Mouse (Mus musculus) C2C12 (cell line): Measurements from ENCODE around the gene AA986860.

ENCODE experiments used
- CEBPB ChIP-seq: IDR thresholded peaks from one replicate; pipeline ENCODE4 v1.6.1; 2011; ENCODE audit warnings: low read depth, mild to moderate bottlenecking, control low read depth, moderate library complexity
- CTCF ChIP-seq: IDR thresholded peaks from one replicate; pipeline ENCODE4 v1.5.1; 2011; ENCODE audit not compliant: control insufficient read depth, insufficient read depth, insufficient read length
- FOSL1 ChIP-seq: IDR thresholded peaks from one replicate; pipeline ENCODE4 v1.8.0; 2011; ENCODE audit warnings: mild to moderate bottlenecking, low read length; ENCODE audit not compliant: poor library complexity, insufficient read depth, severe bottlenecking
- MAX ChIP-seq: IDR thresholded peaks from one replicate; pipeline ENCODE4 v1.6.1; 2011; ENCODE audit warnings: mild to moderate bottlenecking, control low read depth
- MYOD1 ChIP-seq: IDR thresholded peaks from one replicate; pipeline ENCODE4 v1.6.1; 2011; ENCODE audit warnings: low read depth; ENCODE audit not compliant: control insufficient read depth, insufficient read length
- MYOG ChIP-seq: IDR thresholded peaks from one replicate; pipeline ENCODE4 v1.6.1; 2011; ENCODE audit not compliant: control insufficient read depth, insufficient read length; ENCODE audit errors: extremely low read depth
- USF1 ChIP-seq: IDR thresholded peaks from one replicate; pipeline ENCODE4 v1.6.1; 2011; ENCODE audit warnings: low read depth, mild to moderate bottlenecking, control low read depth, moderate library complexity

DNA sequence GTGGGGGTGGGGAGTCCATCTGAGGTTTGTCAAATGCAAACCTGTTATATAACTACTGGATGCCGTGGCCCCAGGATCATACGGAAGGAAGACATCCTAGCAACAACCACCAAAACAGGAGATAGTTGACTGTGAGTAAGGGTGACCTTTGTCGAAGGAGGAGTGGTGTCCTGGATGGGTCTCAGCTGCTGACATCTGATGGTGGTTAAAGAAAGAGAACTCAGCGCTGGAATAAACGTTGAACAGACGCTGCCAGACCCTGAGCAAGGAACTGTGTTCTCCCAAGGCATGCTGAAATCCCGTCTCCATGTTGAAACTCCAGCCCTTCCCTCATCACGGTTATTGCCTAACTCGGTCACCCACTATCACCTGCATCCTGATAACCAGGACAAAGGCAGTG lies 27.9 kb downstream of the AA986860 start:
- TF ChIP-seq CTCF (no peak), MYOG (no peak), FOSL1 (no peak), MYOD1 (no peak), USF1 (no peak), MAX (no peak), CEBPB (no peak)
